Mouse (Mus musculus) gastrocnemius, postnatal 14 days (tissue): ENCODE results near the gene Tex12. TPM values are rescaled to one million over a fixed set of nuclear protein-coding genes. Genes with fewer than 3 reads are reported as not detected.

Experiments
- DNase-seq: peaks from one replicate; pipeline ENCODE4 v3.0.0; 2021; ENCODE audit warnings: mixed read lengths
- intact Hi-C: fragments of 180-260 bp; cut with DNase I; formaldehyde crosslinking; loops from one replicate; pipeline ENCODE4 v1.15.1; 2025; ENCODE audit warnings: low total_unique reads
- total RNA-seq, 2 experiments: library from RNA; stranded (reverse); gene quantifications; 2 replicates each; pipeline ENCODE4 v1.2.3; 2021

Gene Tex12
- total RNA-seq, 2 experiments from 2014 or later, result not detected

GRCm38 (mm10) chr9:50525585-50525984 is 35.5 kb downstream of the Tex12 start:
- intact Hi-C loops, result loop anchor here (5.0 kb wide), 1 partner anchor 63 kb away; no protein-coding TSS in a partner anchor
- DNase-seq, result no peak

GRCm38 (mm10) chr9:50524936-50525335 is 36.2 kb downstream of the Tex12 start:
- intact Hi-C loops, result loop anchor here (5.0 kb wide), 1 partner anchor 63 kb away; no protein-coding TSS in a partner anchor
- DNase-seq, result no peak

DNA sequence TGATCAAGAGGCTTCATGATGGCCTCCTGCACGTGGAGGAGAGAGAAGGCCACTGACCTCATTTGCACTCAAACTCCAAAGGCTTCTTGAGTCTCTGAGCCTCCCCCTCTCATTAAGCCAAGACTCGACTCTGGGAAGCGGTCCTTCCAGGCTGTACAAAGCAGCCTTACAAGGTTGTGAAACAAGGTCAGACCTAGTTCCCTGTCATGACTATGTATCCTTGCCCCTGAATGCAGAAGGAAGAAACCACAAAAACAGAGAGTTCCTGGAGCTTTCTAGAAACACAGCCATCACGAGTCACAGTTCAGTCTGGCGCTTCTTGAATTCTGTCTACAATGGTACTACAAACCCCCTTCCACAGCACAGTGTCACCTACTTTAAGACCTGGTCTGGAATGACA is 38.6 kb downstream of the Tex12 start:
- no peak for DNase-seq
- intact Hi-C loops, result no loop called here

GRCm38 (mm10) chr9:50521562-50521961 is 39.6 kb downstream of the Tex12 start:
- intact Hi-C loops, result no loop called here
- no peak for DNase-seq

- intact Hi-C loops, result no loop called here
- DNase-seq, result no peak
Measured at GRCm38 (mm10) chr9:50520748-50521147, 40.4 kb downstream of the Tex12 start.

DNA sequence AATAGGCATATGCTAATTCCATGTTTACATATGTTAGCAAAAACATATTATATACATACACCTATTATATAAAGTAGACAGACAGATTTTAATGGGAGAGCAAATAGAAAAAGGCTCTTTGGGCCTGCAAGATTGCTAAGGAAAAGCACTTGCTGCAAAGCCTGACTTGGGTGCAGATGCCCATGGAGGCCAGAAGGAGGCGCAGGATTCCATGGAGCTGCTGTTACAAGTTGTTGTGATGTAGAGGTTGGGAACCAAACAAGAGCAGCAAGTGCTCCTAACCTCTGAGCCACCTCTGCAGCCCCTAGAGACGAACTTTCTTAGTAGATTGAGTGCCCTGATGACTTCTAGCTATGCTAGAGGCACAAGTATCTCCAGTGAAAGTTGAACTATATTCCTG is 42.3 kb downstream of the Tex12 start:
- no peak for DNase-seq
- intact Hi-C loops, result no loop called here

- intact Hi-C loops, result no loop called here
- DNase-seq, result no peak
Measured at GRCm38 (mm10) chr9:50515462-50515861, 45.7 kb downstream of the Tex12 start.

DNA sequence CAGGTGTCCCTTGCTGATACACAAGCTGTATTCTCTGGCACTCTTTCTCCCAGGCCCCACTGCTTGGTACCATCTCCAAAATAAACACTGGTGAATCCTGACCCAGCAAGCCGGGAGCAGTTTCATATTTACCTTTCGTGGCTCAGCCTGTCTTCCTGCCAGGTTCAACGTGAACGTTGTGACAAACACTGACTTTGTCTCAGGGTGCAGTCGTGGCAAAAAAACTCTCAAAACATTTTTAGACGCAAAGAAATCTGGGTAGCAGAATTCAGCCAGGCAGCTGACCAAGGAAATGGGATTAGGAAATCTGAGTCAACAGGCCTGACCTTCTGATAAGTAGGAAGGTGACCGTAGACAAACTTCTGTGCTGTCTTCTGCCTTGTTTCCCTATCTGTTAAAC is 53.6 kb downstream of the Tex12 start:
- intact Hi-C loops, result no loop called here
- no peak for DNase-seq

Other genes starting within 250 kb of the Tex12 start
- gene Rpl10-ps3, start 216.4 kb downstream of the Tex12 start, total RNA-seq, result 100 to 1,000 TPM; 453 to 504 TPM
- gene Plet1, start 66.8 kb downstream of the Tex12 start, total RNA-seq, result not detected
- 10 to 100 TPM; 10.9 to 11.4 TPM for gene Pts, start 32.6 kb downstream of the Tex12 start, total RNA-seq
- gene Il18, start 6.5 kb downstream of the Tex12 start, total RNA-seq, result under 1 TPM; 0.53 to 0.74 TPM
- under 1 TPM; 0.13 to 0.18 TPM for gene Bco2, start 6.1 kb downstream of the Tex12 start, total RNA-seq
- 100 to 1,000 TPM; 334 to 384 TPM for gene Sdhd, start 42.5 kb upstream of the Tex12 start, total RNA-seq
- gene Timm8b, start 42.6 kb upstream of the Tex12 start, total RNA-seq, result 100 to 1,000 TPM; 144 to 150 TPM
- under 1 TPM; 0.35 to 0.74 TPM for gene Pih1d2, start 56.0 kb upstream of the Tex12 start, total RNA-seq
- 10 to 100 TPM; 12.8 to 13.0 TPM for gene Nkapd1, start 56.1 kb upstream of the Tex12 start, total RNA-seq
- 100 to 1,000 TPM; 235 to 280 TPM for gene Dlat, start 98.5 kb upstream of the Tex12 start, total RNA-seq
- gene Dixdc1, start 178.2 kb upstream of the Tex12 start, total RNA-seq, result 1 to 10 TPM; 3.7 to 4.2 TPM
- gene 2310030G06Rik, start 185.2 kb upstream of the Tex12 start, total RNA-seq, result 1 to 10 TPM; 1.7 to 2.5 TPM
- 100 to 1,000 TPM; 804 to 989 TPM for gene Cryab, start 190.0 kb upstream of the Tex12 start, total RNA-seq
- 100 to 1,000 TPM; 130 to 134 TPM for gene Hspb2, start 191.0 kb upstream of the Tex12 start, total RNA-seq
- gene Fdxacb1, start 206.9 kb upstream of the Tex12 start, total RNA-seq, result 1 to 10 TPM; 3.4 to 4.4 TPM
- 1 to 10 TPM; 7.1 to 8.6 TPM for gene Alg9, start 213.7 kb upstream of the Tex12 start, total RNA-seq
- gene 1110032A03Rik, start 214.2 kb upstream of the Tex12 start, total RNA-seq, result 10 to 100 TPM in 1 of 2 experiments, 1 to 10 TPM in 1; 7.9 to 11.9 TPM